Mouse (Mus musculus) frontal cortex, postnatal 25 days (tissue): ENCODE data around the gene Lingo2.
"Not testable (repeated sequence)": the region's sequence is repeated elsewhere in the genome, so short reads cannot be mapped to it uniquely, and the experiment has no call there.

Source experiments
- DNase-seq, 2 experiments: peaks; one replicate each; pipeline ENCODE4 v3.0.0; 2022; ENCODE audit warnings: low spot score in 2 of 2

Lingo2 gene

GRCm38 (mm10) chr4:35845140-35845539, 1106.4 kb downstream of the Lingo2 start:
- peak; percentile 7 to 14 for DNase-seq

GRCm38 (mm10) chr4:35844518-35844917, 1107.0 kb downstream of the Lingo2 start:
- no peak for DNase-seq

- DNase-seq = no peak
Measured at GRCm38 (mm10) chr4:35823322-35823870, 1128.2 kb downstream of the Lingo2 start.

- DNase-seq = no peak
Measured at GRCm38 (mm10) chr4:35820701-35821100, 1130.8 kb downstream of the Lingo2 start.

- no peak for DNase-seq
Measured at GRCm38 (mm10) chr4:35814698-35815097, 1136.8 kb downstream of the Lingo2 start.

- DNase-seq = no peak
Measured at GRCm38 (mm10) chr4:35807497-35808210, 1143.9 kb downstream of the Lingo2 start.

GRCm38 (mm10) chr4:35806881-35807464, 1144.6 kb downstream of the Lingo2 start:
- DNase-seq = no peak

GRCm38 (mm10) chr4:35784255-35784921, 1167.2 kb downstream of the Lingo2 start:
- DNase-seq = no peak

GRCm38 (mm10) chr4:35770810-35771209, 1180.7 kb downstream of the Lingo2 start:
- DNase-seq = no peak

GRCm38 (mm10) chr4:35766905-35767304, 1184.6 kb downstream of the Lingo2 start:
- DNase-seq = no peak

- no peak for DNase-seq
Measured at GRCm38 (mm10) chr4:35761181-35761580, 1190.4 kb downstream of the Lingo2 start.

- no peak for DNase-seq
Measured at GRCm38 (mm10) chr4:35752121-35752860, 1199.3 kb downstream of the Lingo2 start.

- no peak for DNase-seq
Measured at GRCm38 (mm10) chr4:35746693-35747092, 1204.9 kb downstream of the Lingo2 start.

GRCm38 (mm10) chr4:35724774-35725173, 1226.8 kb downstream of the Lingo2 start:
- DNase-seq = no peak

GRCm38 (mm10) chr4:35704126-35704525, 1247.4 kb downstream of the Lingo2 start:
- no peak for DNase-seq

GRCm38 (mm10) chr4:35702661-35703060, 1248.9 kb downstream of the Lingo2 start:
- DNase-seq = no peak

- no peak for DNase-seq
Measured at GRCm38 (mm10) chr4:35695137-35695522, 1256.4 kb downstream of the Lingo2 start.

- no peak for DNase-seq
Measured at GRCm38 (mm10) chr4:35694360-35695136, 1257.0 kb downstream of the Lingo2 start.

- DNase-seq = no peak
Measured at GRCm38 (mm10) chr4:35690521-35690920, 1261.0 kb downstream of the Lingo2 start.

- DNase-seq = not testable (repeated sequence)
Measured at GRCm38 (mm10) chr4:35688498-35689240, 1262.9 kb downstream of the Lingo2 start.
